Mouse (Mus musculus): Measurements from ENCODE around the gene Eef2kmt. TPM values are rescaled to one million over a fixed set of nuclear protein-coding genes. Genes with fewer than 3 reads are reported as not detected.

Gene Eef2kmt
- 13.6 and 14.9 TPM in 2 replicates for polyA plus RNA-seq (2021; fragmentation: Nextera tagmentation)
- long read RNA-seq, experiment 1, transcript Eef2kmt-201 (8 exons, 2,170 nt): major isoform, 10 of 11 reads
- long read RNA-seq, experiment 1, partial matches to known transcripts: 0 of 11 reads
- long read RNA-seq, experiment 1, other reads (novel, unspliced or antisense): 1 of 11 reads
- long read RNA-seq, experiment 2, transcript Eef2kmt-201 (8 exons, 2,170 nt): major isoform, 10 of 13 reads
- long read RNA-seq, experiment 2, partial matches to known transcripts: 2 of 13 reads
- long read RNA-seq, experiment 2, other reads (novel, unspliced or antisense): 1 of 13 reads

GRCm38 (mm10) chr16:5255779-5256496 lies at the start of gene Eef2kmt:
Eef2kmt (minus strand) TSS chr16:5255983.

GRCm38 (mm10) chr16:5233418-5234313 lies 22.1 kb downstream of the Eef2kmt start, which contains the start of gene Alg1:
Alg1 (plus strand) TSS chr16:5233621.

GRCm38 (mm10) chr16:5222140-5222539 lies 33.6 kb downstream of the Eef2kmt start, which contains the start of gene AU021092:
AU021092 (minus strand) TSS chr16:5222299.

GRCm38 (mm10) chr16:5203668-5204433 lies 51.9 kb downstream of the Eef2kmt start, which contains the start of gene Nagpa:
Nagpa (minus strand) TSS chr16:5204012.

Small RNAs within 50 kb of the gene (microRNA-seq; reads per million reads assigned to microRNA genes)
- gene Gm23689 (not detected), gene Gm26095 (not detected), gene Mir6364 (not detected)

Other genes starting within 250 kb of the Eef2kmt start
- gene Smim22, start 248.7 kb downstream of the Eef2kmt start, polyA plus RNA-seq (2021; fragmentation: Nextera tagmentation): 1.5 and 14.4 TPM in 2 replicates
- gene Rogdi, start 242.4 kb downstream of the Eef2kmt start, polyA plus RNA-seq (2021; fragmentation: Nextera tagmentation): 289 and 309 TPM in 2 replicates
- 55.7 and 68.7 TPM in 2 replicates for gene Glyr1, start 206.1 kb downstream of the Eef2kmt start, polyA plus RNA-seq (2021; fragmentation: Nextera tagmentation)
- 4.0 and 4.1 TPM in 2 replicates for gene Ubn1, start 205.9 kb downstream of the Eef2kmt start, polyA plus RNA-seq (2021; fragmentation: Nextera tagmentation)
- 0.18 and 0.19 TPM in 2 replicates for gene Ppl, start 123.6 kb downstream of the Eef2kmt start, polyA plus RNA-seq (2021; fragmentation: Nextera tagmentation)
- gene Sec14l5, start 108.9 kb downstream of the Eef2kmt start, polyA plus RNA-seq (2021; fragmentation: Nextera tagmentation): 0.88 and 1.0 TPM in 2 replicates
- gene Nagpa, start 52.0 kb downstream of the Eef2kmt start, polyA plus RNA-seq (2021; fragmentation: Nextera tagmentation): 13.4 and 15.5 TPM in 2 replicates
- 2.1 and 2.4 TPM in 2 replicates for gene AU021092, start 33.7 kb downstream of the Eef2kmt start, polyA plus RNA-seq (2021; fragmentation: Nextera tagmentation)
- 36.6 and 38.7 TPM in 2 replicates for gene Alg1, start 22.4 kb downstream of the Eef2kmt start, polyA plus RNA-seq (2021; fragmentation: Nextera tagmentation)

All from layer of hippocampus, adult 6 months (tissue).